Mouse (Mus musculus) MEL (cell line): ENCODE data around the gene Cand2. TPM values are rescaled to one million over a fixed set of nuclear protein-coding genes. Genes with fewer than 3 reads are reported as not detected.

Experiments
- DNase-seq: peaks from one replicate; pipeline ENCODE4 v3.0.0; 2011; ENCODE audit warnings: low read depth, low spot score
- H3K27ac ChIP-seq: 2 replicates; pipeline ENCODE4 v1.5.1; 2012; ENCODE audit warnings: low read depth, mild to moderate bottlenecking, control low read depth, low read length, moderate library complexity; ENCODE audit not compliant: control insufficient read depth
- H3K27me3 ChIP-seq, 2 experiments: fragments of 150-350 bp in 1 of 2; sonication (generic) in 1 of 2; 2 replicates each; pipeline ENCODE4 v1.6.1; 2012; ENCODE audit warnings: low read length in 2 of 2, mild to moderate bottlenecking in 2 of 2, improper control_type of control experiment in 1 of 2, moderate library complexity in 1 of 2; ENCODE audit not compliant: insufficient read depth in 2 of 2, control insufficient read depth in 1 of 2
- H3K36me3 ChIP-seq, 2 experiments: 2 replicates each; pipeline ENCODE4 v1.6.1; 2012 to 2014; ENCODE audit warnings: low read length in 2 of 2, improper control_type of control experiment in 1 of 2, inconsistent platforms in 1 of 2, mild to moderate bottlenecking in 1 of 2; ENCODE audit not compliant: insufficient read depth in 2 of 2, control insufficient read depth in 1 of 2
- H3K4me1 ChIP-seq, 2 experiments: fragments of 150-350 bp in 1 of 2; sonication (generic) in 1 of 2; 2 replicates each; pipeline ENCODE4 v1.6.1; 2012; ENCODE audit warnings: low read length in 2 of 2, improper control_type of control experiment in 1 of 2, mild to moderate bottlenecking in 1 of 2; ENCODE audit not compliant: insufficient read depth in 2 of 2, control insufficient read depth in 1 of 2
- H3K4me3 ChIP-seq, 2 experiments: fragments of 150-350 bp in 1 of 2; sonication (generic) in 1 of 2; 2 replicates each; pipeline ENCODE4 v1.5.1; 2012; ENCODE audit warnings: low read depth in 2 of 2, low read length in 2 of 2, mild to moderate bottlenecking in 2 of 2, moderate library complexity in 2 of 2, control low read depth in 1 of 2, improper control_type of control experiment in 1 of 2; ENCODE audit not compliant: control insufficient read depth in 1 of 2, insufficient read depth in 1 of 2
- H3K79me2 ChIP-seq: 2 replicates; pipeline ENCODE4 v1.6.1; 2012; ENCODE audit warnings: mild to moderate bottlenecking, low read length, moderate library complexity; ENCODE audit not compliant: control insufficient read depth, poor library complexity, insufficient read depth
- H3K9ac ChIP-seq: 2 replicates; pipeline ENCODE4 v1.6.1; 2012; ENCODE audit warnings: low read depth, mild to moderate bottlenecking, control low read depth, low read length, moderate library complexity; ENCODE audit not compliant: control insufficient read depth, poor library complexity, severe bottlenecking
- H3K9me3 ChIP-seq: fragments of 150-350 bp; sonication (generic); replicated peaks from 2 replicates; pipeline ENCODE4 v1.6.1; 2012; ENCODE audit warnings: mild to moderate bottlenecking, low read length, improper control_type of control experiment, moderate library complexity; ENCODE audit not compliant: insufficient read depth
- BHLHE40 ChIP-seq: IDR thresholded peaks from 2 replicates; pipeline ENCODE4 v1.6.1; 2012; ENCODE audit warnings: low read depth, mild to moderate bottlenecking, inconsistent platforms, low read length, improper control_type of control experiment, borderline replicate concordance
- CTCF ChIP-seq, 3 experiments: IDR thresholded peaks in 2 of 3; conservative IDR thresholded peaks in 1 of 3; 2 replicates each; pipeline ENCODE4 v1.5.1; 2011 to 2012; ENCODE audit warnings: low read length in 3 of 3, low read depth in 2 of 3, mild to moderate bottlenecking in 2 of 3, improper control_type of control experiment in 1 of 3, inconsistent platforms in 1 of 3, mixed read lengths in 1 of 3, moderate library complexity in 1 of 3; ENCODE audit not compliant: control insufficient read depth in 1 of 3, insufficient read depth in 1 of 3, poor library complexity in 1 of 3, severe bottlenecking in 1 of 3
- ELF1 ChIP-seq: IDR thresholded peaks from 2 replicates; pipeline ENCODE4 v1.6.1; 2014; ENCODE audit warnings: low read depth, mild to moderate bottlenecking, inconsistent platforms, low read length, improper control_type of control experiment, moderate library complexity
- GATA1 ChIP-seq: IDR thresholded peaks from 2 replicates; pipeline ENCODE4 v1.6.1; 2011; ENCODE audit warnings: low read depth, low read length, improper control_type of control experiment
- HCFC1 ChIP-seq: IDR thresholded peaks from 2 replicates; pipeline ENCODE4 v1.6.1; 2012; ENCODE audit warnings: low read depth, mild to moderate bottlenecking, inconsistent platforms, low read length, improper control_type of control experiment, moderate library complexity
- MXI1 ChIP-seq: IDR thresholded peaks from 2 replicates; pipeline ENCODE4 v1.6.1; 2011; ENCODE audit warnings: mild to moderate bottlenecking, low read depth, low read length, improper control_type of control experiment
- MYC ChIP-seq: IDR thresholded peaks from 2 replicates; pipeline ENCODE4 v1.6.1; 2011; ENCODE audit warnings: low read depth, mild to moderate bottlenecking, low read length, improper control_type of control experiment, moderate library complexity
- NELFE ChIP-seq: IDR thresholded peaks from 2 replicates; pipeline ENCODE4 v1.6.1; 2011; ENCODE audit warnings: low read depth, low read length, improper control_type of control experiment
- NRF1 ChIP-seq: IDR thresholded peaks from 2 replicates; pipeline ENCODE4 v1.6.1; 2014; ENCODE audit warnings: low read depth, mild to moderate bottlenecking, inconsistent platforms, low read length, improper control_type of control experiment, moderate library complexity; ENCODE audit not compliant: poor library complexity, insufficient read depth, severe bottlenecking
- POLR2A ChIP-seq, 2 experiments: IDR thresholded peaks; 2 replicates each; pipeline ENCODE4 v1.6.1; 2011 to 2012; ENCODE audit warnings: low read length in 2 of 2, mild to moderate bottlenecking in 2 of 2, control low read depth in 1 of 2, improper control_type of control experiment in 1 of 2, low read depth in 1 of 2, moderate library complexity in 1 of 2; ENCODE audit not compliant: control insufficient read depth in 1 of 2, insufficient read depth in 1 of 2, poor library complexity in 1 of 2
- POLR2AphosphoS2 ChIP-seq: IDR thresholded peaks from 2 replicates; pipeline ENCODE4 v1.6.1; 2011; ENCODE audit warnings: low read length, improper control_type of control experiment
- RCOR1 ChIP-seq: IDR thresholded peaks from 2 replicates; pipeline ENCODE4 v1.6.1; 2012; ENCODE audit warnings: low read depth, mild to moderate bottlenecking, inconsistent platforms, low read length, improper control_type of control experiment
- SMC3 ChIP-seq: IDR thresholded peaks from 2 replicates; pipeline ENCODE4 v1.6.1; 2011; ENCODE audit warnings: low read depth, low read length, improper control_type of control experiment
- TAL1 ChIP-seq: IDR thresholded peaks from 2 replicates; pipeline ENCODE4 v1.6.1; 2012; ENCODE audit warnings: mild to moderate bottlenecking, inconsistent platforms, low read length, moderate library complexity, mixed read lengths
- TBP ChIP-seq: IDR thresholded peaks from 2 replicates; pipeline ENCODE4 v1.8.0; 2011; ENCODE audit warnings: low read depth, low read length, improper control_type of control experiment
- UBTF ChIP-seq: IDR thresholded peaks from 2 replicates; pipeline ENCODE4 v1.6.1; 2012; ENCODE audit warnings: low read depth, mild to moderate bottlenecking, inconsistent platforms, low read length, improper control_type of control experiment, moderate library complexity, borderline replicate concordance; ENCODE audit not compliant: insufficient read depth
- ZC3H11A ChIP-seq: IDR thresholded peaks from 2 replicates; pipeline ENCODE4 v1.6.1; 2012; ENCODE audit warnings: low read depth, mild to moderate bottlenecking, inconsistent platforms, low read length, improper control_type of control experiment
- ZNF384 ChIP-seq: IDR thresholded peaks from 2 replicates; pipeline ENCODE4 v1.6.1; 2012; ENCODE audit warnings: low read depth, mild to moderate bottlenecking, inconsistent platforms, low read length, improper control_type of control experiment
- polyA plus RNA-seq, 2 experiments: library from polyadenylated mRNA; stranded (reverse) in 1 of 2; unstranded in 1 of 2; fragments of >175 nt in 1 of 2; fragments of >200 nt in 1 of 2; gene quantifications; 2 replicates each; pipeline versions ENCODE4 v1.2.1 to v1.2.4; 2012; ENCODE audit warnings: low replicate concordance in 2 of 2, low read depth in 1 of 2; ENCODE audit not compliant: insufficient read length in 2 of 2, insufficient read depth in 1 of 2, missing spikeins in 1 of 2
- total RNA-seq: library from RNA; depleted of rRNA; stranded (reverse); fragments of 300-350 nt; gene quantifications from 2 replicates; pipeline ENCODE4 v1.2.3, GENCODE M21; 2012

The Cand2 gene
- total and polyA plus RNA-seq, 3 experiments: 1.8 to 6.6 TPM; not detected in 1

- TF ChIP-seq GATA1 (peak; percentile 15; the same call in 1 of the 2 replicates), POLR2A (IDR thresholded peaks at IDR 0.05; ENCODE audit: control insufficient read depth in 1 of 2, insufficient read depth in 1 of 2, low read depth in 1 of 2, low read length in 2 of 2, poor library complexity in 1 of 2) (peak in 1 of 2 experiments; percentile 38; a peak in 1 of 4 replicates), MYC (no peak), ZNF384 (no peak), TBP (no peak), SMC3 (no peak), ZC3H11A (no peak), NELFE (peak; percentile 52), NRF1 (no peak)
Measured at GRCm38 (mm10) chr6:115758981-115759435, 15.3 kb upstream of the Cand2 start (continued).

DNA sequence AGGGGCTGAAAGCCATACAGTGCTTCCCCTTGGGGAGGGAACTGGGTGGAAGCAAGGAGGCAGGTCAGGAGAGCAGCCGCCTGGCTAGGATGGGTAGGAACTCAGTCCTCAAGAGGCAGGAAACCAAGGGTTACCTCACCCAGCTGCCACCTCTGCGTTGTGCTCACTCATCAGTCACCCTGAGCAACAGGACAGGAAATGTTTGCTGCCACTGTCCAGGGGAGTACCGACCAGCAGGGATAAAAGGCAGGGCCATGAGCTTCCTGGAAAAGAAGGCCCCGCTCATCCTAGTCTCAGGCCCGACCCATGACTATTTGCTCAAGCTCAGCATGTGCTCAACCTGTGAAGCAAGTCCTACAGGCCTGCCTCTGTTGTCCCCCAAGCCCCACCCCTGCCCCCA, 14.9 kb upstream of the Cand2 start:
- peaks cover 22 to 56% of the 10 kb centered on the region in 2 experiments for H3K4me1 ChIP-seq
- DNase-seq: no peak
- H3K9ac ChIP-seq: peak overlapping the region; percentile 50
- no peaks in the 10 kb centered on the region for H3K79me2 ChIP-seq
- no peaks in the 10 kb centered on the region for H3K9me3 ChIP-seq
- H3K36me3 ChIP-seq: peaks cover 0 to 35% of the 10 kb centered on the region in 2 experiments; a peak in 2 of 4 replicates
- H3K4me3 ChIP-seq: peak overlapping the region; percentile 30 to 67; a peak in 3 of 4 replicates
- no peaks in the 10 kb centered on the region for H3K27me3 ChIP-seq
- H3K27ac ChIP-seq: peak overlapping the region; percentile 36
- TF ChIP-seq NELFE: no peak
- TF ChIP-seq, all 39 proteins: peak for 0

GRCm38 (mm10) chr6:115760137-115760536, 14.2 kb upstream of the Cand2 start:
- Histone ChIP-seq H3K79me2 (no peaks in the 10 kb centered on the region), H3K4me1 (peaks cover 22 to 55% of the 10 kb centered on the region in 2 experiments), H3K27me3 (no peaks in the 10 kb centered on the region), H3K27ac (no peak overlapping the region), H3K36me3 (peaks cover 0 to 35% of the 10 kb centered on the region in 2 experiments; a peak in 2 of 4 replicates), H3K9ac (no peak overlapping the region), H3K9me3 (no peaks in the 10 kb centered on the region), H3K4me3 (no peak overlapping the region)
- DNase-seq: no peak
- no peak for TF ChIP-seq MXI1
- no peak for TF ChIP-seq ELF1
- no peak for TF ChIP-seq RCOR1
- no peak for TF ChIP-seq ZNF384
- TF ChIP-seq POLR2AphosphoS2: no peak
- TF ChIP-seq BHLHE40: no peak
- no peak for TF ChIP-seq TAL1
- no peak for TF ChIP-seq HCFC1
- no peak for TF ChIP-seq UBTF
- no peak for TF ChIP-seq MYC
- TF ChIP-seq TBP: no peak
- no peak for TF ChIP-seq CTCF (IDR thresholded peaks at IDR 0.05 in 2 of 3, conservative IDR thresholded peaks at IDR 0.05 in 1 of 3; ENCODE audit: control insufficient read depth in 1 of 3, insufficient read depth in 1 of 3, low read depth in 2 of 3, low read length in 3 of 3, poor library complexity in 1 of 3, severe bottlenecking in 1 of 3)
